Mouse (Mus musculus) cerebellum, postnatal 25 days (tissue): Measurements from ENCODE around the gene Rhebl1.
"Not testable (repeated sequence)": the region's sequence is repeated elsewhere in the genome, so short reads cannot be mapped to it uniquely, and the experiment has no call there.

Experiments
- DNase-seq, 2 experiments: peaks; one replicate each; pipeline ENCODE4 v3.0.0; 2021; ENCODE audit warnings: mixed read lengths in 2 of 2

The Rhebl1 gene

GRCm38 (mm10) chr15:98893940-98894745 lies at the start of gene Rhebl1:
Gene Rhebl1, minus strand, starts transcription at chr15:98894540.
- DNase-seq = peak; percentile 62 to 73

GRCm38 (mm10) chr15:98943133-98943532 lies 48.8 kb upstream of the Rhebl1 start:
- DNase-seq = no peak

DNA sequence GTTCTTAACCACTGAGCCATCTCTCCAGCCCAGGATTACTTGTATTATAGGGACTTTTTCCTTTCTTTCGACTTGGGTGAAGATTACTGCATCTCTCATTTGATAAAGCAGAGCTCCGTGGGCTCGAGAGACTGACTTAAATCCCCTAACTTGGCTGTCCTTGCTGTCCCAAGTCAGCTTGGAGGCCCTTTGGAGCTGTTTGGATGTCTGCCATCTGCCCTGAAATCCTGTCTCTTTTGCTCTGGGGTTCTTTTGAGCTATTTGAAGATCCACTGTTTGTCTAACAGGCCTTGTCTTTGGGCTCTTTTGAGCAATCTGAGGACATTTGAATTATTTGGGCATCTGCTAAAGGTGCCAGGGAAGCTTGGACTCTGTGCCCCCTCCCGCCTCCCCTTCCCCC lies 47.7 kb upstream of the Rhebl1 start:
- no peak for DNase-seq

DNA sequence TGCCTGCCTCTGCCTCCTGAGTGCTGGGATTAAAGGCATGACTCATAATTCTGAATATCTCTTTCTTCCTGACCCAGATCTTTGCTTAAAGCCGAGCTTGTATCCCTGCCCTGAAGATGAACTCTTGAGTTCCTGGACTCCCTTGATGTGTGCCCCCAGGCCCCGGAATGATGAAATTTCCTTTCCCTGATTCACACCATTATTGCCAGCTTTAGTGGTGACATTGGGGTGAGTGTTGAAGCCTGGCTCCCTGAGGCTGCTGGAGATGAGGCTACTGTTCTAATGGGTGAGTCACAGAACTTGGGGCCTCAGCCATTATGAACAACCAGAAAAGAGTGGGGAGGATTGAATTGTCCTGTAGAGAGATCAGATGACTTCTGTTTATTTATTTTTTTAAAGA lies 47.2 kb upstream of the Rhebl1 start:
- DNase-seq = no peak

DNA sequence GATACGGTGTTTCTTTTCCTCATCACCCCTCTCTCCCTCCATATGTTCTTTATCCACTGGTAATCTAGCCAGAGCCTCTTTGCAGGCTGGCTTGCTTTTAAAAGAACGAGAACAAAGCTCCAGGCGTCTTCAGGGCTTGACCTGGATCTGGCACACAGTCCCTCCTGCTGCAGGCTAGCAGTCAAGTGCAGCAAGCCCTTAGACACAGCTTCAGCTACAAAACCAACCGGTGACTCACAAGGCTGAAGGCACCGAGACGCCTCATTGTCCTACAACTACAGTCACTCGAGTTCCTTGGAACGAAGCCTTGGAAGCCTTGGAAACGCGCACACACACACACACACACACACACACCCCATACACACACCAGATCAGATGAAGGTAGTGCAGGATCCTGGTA lies 46.5 kb upstream of the Rhebl1 start:
- DNase-seq = peak; percentile 56 to 61

DNA sequence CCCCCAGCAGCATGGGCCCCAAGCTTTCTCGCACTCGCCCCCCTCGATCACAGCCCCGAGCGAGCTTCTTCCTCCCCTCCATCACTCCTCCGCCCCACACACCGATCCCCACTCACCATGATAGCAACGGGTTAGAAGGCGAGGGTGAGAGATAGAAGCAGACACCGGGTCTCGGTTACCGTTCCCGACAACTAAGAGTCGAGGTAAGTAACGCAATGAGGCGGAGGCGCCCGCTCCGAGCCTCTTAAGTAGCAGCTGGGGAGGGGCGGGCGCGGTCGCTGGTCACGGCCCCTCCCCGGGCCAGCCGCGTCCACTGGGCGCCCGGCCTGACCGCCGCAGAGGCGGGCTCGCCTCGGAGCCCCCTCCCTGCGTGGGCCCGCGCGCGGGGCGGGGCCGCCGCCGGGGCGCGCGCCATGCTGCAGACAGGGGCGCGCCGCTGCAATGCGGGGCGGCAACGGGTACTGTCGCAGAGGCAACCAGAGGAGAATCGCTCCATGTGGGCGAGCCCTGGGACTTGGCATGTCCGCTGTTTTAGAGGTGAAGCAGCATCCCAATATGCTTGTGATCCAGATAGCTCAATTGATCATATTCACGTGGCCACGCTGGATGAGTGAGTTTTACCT lies 40.0 kb upstream of the Rhebl1 start, which contains the start of gene Tuba1b:
TSS of gene Tuba1b (minus strand) at position 349 of the 623 bp plus-strand sequence.
- DNase-seq = peak; percentile 93 to 96

GRCm38 (mm10) chr15:98933833-98934216 lies 39.5 kb upstream of the Rhebl1 start:
- peak; percentile 96 to 99 for DNase-seq

- DNase-seq = peak; percentile 64 to 65
These were observed 38.8 kb upstream of the Rhebl1 start for GRCm38 (mm10) chr15:98933004-98933671.

DNA sequence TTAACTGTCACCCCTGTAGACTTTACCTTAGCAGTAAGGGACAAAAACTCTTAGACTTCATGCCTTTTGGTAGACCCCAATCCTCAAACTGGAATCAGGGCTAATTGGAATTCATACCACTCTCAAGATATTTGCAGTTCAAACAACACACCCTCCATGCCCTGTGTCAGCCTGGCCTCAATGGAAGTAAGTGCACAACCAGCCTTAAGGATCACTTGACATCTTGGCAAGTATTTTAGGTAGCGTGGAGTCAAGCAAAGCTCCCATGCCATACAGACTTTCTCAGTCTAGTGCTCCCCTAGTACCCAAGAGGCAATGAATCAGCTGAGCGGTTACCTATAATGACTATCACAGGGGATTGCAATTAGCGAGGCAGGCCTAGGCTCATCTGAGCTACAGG lies 36.7 kb upstream of the Rhebl1 start:
- DNase-seq = no peak

DNA sequence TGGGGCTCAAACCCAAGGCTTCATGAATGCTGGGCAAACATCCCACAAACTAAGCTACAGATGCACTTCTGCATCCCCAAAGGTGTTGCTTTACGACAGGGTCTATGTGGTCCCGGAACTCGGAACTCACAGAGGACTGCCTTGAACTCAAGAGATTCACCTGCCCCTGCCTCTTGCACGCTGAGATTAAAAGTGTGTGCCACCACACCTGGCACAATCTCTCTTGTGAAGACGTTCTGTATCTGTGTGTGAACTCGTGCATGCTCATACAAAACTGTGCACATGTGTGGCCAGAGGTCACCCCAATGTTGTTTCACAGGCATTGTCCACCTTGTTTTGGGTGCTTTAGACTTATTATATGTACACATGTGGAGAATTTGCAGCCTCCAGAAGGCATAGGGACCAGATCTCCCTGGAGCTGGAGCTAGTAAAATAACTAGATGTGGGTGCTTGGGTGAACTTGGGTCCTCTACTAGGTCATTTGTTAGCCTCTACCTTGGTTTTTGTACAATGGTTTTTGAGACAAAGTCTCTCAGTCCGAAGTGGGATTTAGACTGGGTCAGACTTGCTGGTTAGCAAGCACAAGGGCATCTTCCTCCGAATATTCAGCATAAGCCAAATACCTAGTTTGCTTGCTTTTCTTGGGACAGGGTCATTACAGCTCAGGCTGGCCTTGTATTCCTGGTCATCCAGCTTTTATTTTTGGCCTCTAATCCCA lies 35.8 kb upstream of the Rhebl1 start:
- no peak for DNase-seq

GRCm38 (mm10) chr15:98928598-98929240 lies 34.4 kb upstream of the Rhebl1 start:
- DNase-seq = peak; percentile 82 to 89

GRCm38 (mm10) chr15:98927566-98927965 lies 33.2 kb upstream of the Rhebl1 start:
- DNase-seq = no peak

DNA sequence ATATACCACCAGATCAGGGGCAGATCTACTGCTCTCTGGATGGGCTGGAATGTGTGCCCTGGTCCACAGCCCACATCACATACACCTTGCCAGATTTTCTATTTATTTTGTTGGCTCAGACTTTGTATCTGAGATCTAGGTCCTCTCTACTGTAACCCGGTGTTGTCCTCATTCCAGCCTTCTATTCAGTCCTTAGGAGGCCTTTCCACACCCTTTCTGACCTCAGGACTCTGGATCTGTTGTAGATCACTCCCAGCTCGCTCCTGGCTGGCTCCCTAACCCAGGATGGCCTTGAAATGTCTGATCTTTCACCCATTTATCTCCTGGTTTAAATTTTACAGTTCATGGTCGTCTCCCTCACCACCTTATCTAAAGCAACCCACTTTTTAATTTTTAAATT lies 30.3 kb upstream of the Rhebl1 start:
- no peak for DNase-seq

- no peak for DNase-seq
These were observed 28.7 kb upstream of the Rhebl1 start for GRCm38 (mm10) chr15:98923031-98923537.

DNA sequence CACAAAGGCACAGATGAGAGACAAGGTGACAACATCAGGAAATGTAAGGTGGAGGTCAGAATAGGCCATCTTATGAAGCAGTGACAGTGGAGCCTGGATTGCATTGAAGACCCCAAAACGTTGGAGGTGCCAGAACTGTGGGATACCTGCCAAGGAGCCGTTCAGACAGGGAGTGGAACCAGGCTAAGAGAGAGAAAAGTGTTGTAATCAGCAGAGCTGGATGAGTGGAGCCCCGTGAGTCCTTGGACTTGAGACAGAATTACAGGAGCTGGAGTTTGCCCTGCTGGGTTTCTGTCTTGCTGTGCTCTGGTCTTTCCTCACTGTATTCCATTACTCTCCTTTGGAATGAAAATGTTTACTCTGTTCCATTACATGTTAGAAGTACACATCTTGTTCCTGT lies 28.2 kb upstream of the Rhebl1 start:
- no peak for DNase-seq

GRCm38 (mm10) chr15:98921510-98921909 lies 27.2 kb upstream of the Rhebl1 start:
- no peak for DNase-seq

- not testable (repeated sequence) for DNase-seq
These were observed 24.2 kb upstream of the Rhebl1 start for GRCm38 (mm10) chr15:98918499-98918895.

DNA sequence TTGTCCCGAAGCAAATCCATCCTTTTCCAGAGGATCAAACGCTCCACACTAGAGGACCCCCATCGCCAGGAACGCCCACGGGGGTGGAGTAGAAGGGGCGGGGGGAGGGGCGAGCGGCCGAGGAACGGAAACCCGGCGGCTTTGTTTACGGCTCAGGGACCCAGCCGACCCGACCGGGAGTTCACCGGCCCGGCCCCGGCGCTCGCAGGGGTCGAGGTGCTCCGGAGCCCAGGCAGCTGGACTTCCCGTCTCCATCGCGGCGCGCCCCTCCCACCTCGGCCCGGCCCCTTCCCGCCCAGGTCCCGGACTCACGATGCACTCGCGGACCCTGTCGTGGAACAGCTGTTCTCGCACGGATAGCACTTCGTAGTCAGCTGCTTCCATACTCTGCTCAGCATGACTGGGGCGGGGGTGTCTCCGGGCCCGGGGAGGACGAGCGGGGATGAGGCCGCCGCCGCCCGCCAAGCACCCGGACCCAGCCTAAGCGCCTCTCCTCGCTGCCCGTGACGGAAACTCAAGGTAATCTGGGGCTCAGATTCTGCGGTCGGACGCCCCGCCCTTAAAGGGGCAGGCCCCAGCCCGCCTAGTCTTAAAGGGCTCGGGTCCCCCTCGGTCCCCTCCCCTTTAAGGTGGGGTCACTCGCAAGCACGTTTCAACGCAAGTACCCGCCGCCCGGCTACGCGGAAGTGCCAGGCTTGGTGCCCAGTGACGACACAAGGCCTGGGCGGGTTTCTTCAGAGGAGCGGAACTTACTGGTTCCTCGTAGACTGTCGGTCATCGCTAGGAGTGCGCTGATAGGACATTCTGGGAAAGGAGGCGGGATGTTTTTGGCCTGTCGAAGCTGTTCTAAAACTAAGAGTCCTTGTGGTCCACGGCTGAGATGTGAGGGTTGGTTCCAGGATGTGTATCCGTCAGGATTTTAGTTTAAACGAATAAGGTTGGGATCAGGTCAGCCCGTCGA lies 23.5 kb upstream of the Rhebl1 start, which contains the start of gene Lmbr1l:
TSS of gene Lmbr1l (minus strand) at position 694 of the 961 bp plus-strand sequence.
- peak; percentile 99 for DNase-seq

GRCm38 (mm10) chr15:98917091-98917490 lies 22.8 kb upstream of the Rhebl1 start:
- peak; percentile 30 to 40 for DNase-seq

- DNase-seq = no peak
These were observed 21.7 kb upstream of the Rhebl1 start for GRCm38 (mm10) chr15:98916016-98916415.

GRCm38 (mm10) chr15:98914903-98915302 lies 20.6 kb upstream of the Rhebl1 start:
- no peak for DNase-seq
